Mouse (Mus musculus) G1E (cell line): ENCODE data around the gene Ngp.

ENCODE experiments used
- CTCF ChIP-seq: IDR thresholded peaks from 2 replicates; pipeline ENCODE4 v1.5.1; 2012; ENCODE audit warnings: low read depth, low read length, inconsistent platforms, mixed read lengths
- GATA1 ChIP-seq: IDR thresholded peaks from 2 replicates; pipeline ENCODE4 v1.6.1; 2012; ENCODE audit warnings: borderline replicate concordance, low read length, inconsistent platforms, mixed read lengths
- POLR2AphosphoS5 ChIP-seq: IDR thresholded peaks from 2 replicates; pipeline ENCODE4 v1.6.1; 2012; ENCODE audit warnings: low read depth, low read length, inconsistent platforms; ENCODE audit not compliant: insufficient replicate concordance
- TAL1 ChIP-seq: conservative IDR thresholded peaks from 2 replicates; pipeline ENCODE4 v1.6.1; 2012; ENCODE audit warnings: low read depth, low read length, inconsistent platforms, mixed read lengths

DNA sequence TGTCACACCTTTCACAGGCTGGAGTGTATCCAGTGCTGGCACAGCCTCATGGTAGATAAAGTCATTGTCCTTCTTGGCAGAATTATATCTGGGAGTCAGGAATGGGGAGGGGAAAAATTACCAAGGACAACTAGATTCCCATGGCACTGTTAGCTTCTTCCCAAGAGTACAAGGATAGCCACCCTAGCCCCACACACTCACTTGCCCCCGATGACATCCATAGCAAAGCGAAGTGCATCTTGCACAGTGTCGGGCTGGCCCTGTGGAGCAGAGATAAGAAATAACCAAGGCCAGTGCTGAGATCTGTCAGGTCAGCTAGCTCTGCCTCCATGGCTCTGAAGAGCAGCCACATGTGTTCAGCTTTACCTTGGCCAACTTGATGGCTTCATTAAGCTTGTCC is 28.7 kb upstream of the Ngp start:
- TF ChIP-seq GATA1 (no peak), CTCF (no peak), TAL1 (no peak), POLR2AphosphoS5 (no peak)
